Mouse (Mus musculus) heart, postnatal 25 days (tissue): ENCODE results near the gene Dlgap4. TPM values are rescaled to one million over a fixed set of nuclear protein-coding genes. Genes with fewer than 3 reads are reported as not detected.

Experiments used
- DNase-seq: peaks from one replicate; pipeline ENCODE4 v3.0.0; 2022; ENCODE audit warnings: low spot score
- intact Hi-C: fragments of 180-260 bp; cut with DNase I; formaldehyde crosslinking; loops from one replicate; pipeline ENCODE4 v1.15.1; 2025
- total RNA-seq, 2 experiments: library from RNA; stranded (reverse); gene quantifications; 2 replicates each; pipeline ENCODE4 v1.2.3; 2021

The Dlgap4 gene
- total RNA-seq, 2 experiments from 2014 or later, result 30.1 to 41.8 TPM

- intact Hi-C loops, result no loop called here
- DNase-seq, result no peak
These were observed 39.3 kb downstream of the Dlgap4 start for GRCm38 (mm10) chr2:156652841-156653240.

GRCm38 (mm10) chr2:156654148-156654547 lies 40.6 kb downstream of the Dlgap4 start:
- intact Hi-C loops, result no loop called here
- no peak for DNase-seq

DNA sequence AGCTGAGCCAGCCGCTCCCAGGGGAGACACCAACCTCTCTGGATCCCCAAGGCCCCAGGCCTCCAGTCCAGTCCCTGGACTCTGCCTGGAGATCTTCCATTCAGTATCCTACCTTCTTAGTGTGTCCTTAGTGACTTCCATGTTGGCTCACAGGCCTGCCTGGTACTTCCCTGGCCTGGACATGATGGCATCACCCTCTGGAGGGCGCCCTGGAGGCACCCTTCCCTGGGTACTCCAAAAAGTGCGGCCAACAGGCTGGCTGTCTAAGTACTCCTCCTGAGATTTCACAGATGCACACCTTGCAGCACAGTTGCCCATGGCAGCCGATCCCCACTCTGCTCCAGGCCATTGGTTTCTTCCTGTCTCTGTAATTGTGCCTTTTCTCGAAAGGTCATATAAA lies 42.1 kb downstream of the Dlgap4 start:
- no peak for DNase-seq
- intact Hi-C loops, result no loop called here

- intact Hi-C loops, result no loop called here
- DNase-seq, result no peak
These were observed 44.0 kb downstream of the Dlgap4 start for GRCm38 (mm10) chr2:156657522-156657921.

DNA sequence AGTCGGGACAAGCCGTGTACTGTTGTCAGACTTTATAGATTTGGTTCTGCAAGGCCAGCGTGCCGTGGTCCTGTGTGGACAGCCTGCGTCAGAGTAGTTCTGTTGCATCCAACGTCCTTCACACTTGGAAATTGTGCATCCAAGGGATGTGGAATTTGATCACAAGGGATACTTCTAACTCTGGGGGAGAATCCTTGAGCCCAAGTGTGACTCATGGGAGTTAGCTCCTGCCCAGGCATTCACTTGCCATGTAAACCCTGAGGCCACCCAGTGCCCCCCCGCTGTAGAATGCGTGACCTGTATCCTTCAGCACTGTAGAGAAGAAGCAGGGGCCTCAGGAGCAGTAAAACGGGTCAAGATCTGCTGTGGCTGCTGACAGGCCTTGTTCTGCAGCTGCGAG lies 44.7 kb downstream of the Dlgap4 start:
- DNase-seq, result no peak
- intact Hi-C loops, result no loop called here

DNA sequence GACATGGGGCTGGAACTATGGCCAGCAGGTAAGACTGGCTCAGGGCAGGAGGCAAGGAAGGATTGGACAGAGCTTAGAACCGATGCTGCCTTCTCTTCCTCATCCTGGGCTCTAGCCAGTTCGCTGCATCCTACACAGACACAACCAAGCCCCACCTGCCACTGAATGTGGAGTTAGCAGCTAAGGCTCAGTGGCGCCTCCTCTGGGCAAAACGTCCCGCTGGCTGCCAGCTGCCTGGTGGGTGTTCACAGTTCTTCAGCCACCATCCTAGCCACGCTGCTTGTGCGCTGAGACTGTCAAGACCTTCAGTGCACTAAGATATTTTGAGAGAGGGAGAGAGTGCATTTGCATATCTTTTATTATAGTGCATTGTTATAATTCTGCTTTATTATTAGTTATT lies 45.2 kb downstream of the Dlgap4 start:
- intact Hi-C loops, result no loop called here

GRCm38 (mm10) chr2:156659981-156660380 lies 46.5 kb downstream of the Dlgap4 start:
- intact Hi-C loops, result no loop called here
- DNase-seq, result no peak

More for the DNA sequence above, 45.2 kb downstream of the Dlgap4 start:
- no peak for DNase-seq

DNA sequence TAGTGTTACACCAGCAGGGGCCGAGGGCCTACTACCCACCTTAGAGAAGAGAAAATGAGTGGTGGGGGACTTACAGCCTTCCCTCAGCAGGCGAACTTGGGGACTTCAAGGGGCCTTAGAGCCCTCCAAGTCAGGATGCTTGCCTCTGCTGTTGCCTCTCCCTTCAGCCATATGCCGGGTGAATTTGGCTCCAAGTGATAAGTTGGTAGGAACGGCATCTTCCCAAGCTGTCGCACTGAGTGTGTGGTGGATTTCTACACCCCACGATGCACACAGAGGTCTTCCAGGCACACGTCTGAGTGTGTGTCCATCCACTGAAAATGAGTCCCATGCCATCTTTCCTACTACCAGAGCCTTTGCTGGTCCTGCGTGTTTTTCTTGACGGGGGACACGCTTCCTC lies 49.7 kb downstream of the Dlgap4 start:
- no peak for DNase-seq
- intact Hi-C loops, result no loop called here

- intact Hi-C loops, result no loop called here
- DNase-seq, result no peak
These were observed 50.9 kb downstream of the Dlgap4 start for GRCm38 (mm10) chr2:156664407-156664806.

- intact Hi-C loops, result no loop called here
- DNase-seq, result no peak
These were observed 51.6 kb downstream of the Dlgap4 start for GRCm38 (mm10) chr2:156664993-156665518.

DNA sequence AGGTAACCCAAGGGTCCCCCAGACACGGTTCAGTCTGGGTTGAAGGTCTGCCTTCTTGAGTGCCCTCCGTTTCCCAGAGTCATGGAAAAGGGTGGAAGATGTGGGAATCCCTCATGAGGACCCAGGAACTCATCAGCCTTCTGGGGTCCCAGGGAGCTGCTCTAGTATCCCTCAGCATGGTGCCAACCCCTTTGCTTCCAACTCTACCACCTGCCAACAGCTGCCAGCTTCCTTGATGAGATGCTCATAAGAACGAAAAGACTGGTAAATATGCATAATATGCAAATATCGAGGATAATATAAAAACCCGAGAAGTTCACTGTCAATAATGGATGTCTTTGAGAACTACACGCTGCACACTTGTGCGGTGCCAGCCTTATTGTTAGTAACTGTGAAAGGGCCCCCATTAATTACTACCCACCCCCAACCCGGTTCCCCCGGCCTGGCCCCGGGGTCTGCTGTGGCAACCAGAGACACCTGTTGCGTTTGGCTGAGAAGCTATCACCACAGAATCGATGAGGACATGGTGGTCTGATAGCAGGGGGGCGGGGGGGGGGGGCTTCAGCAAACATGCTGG lies 52.2 kb downstream of the Dlgap4 start:
- no peak for DNase-seq
- intact Hi-C loops, result no loop called here

DNA sequence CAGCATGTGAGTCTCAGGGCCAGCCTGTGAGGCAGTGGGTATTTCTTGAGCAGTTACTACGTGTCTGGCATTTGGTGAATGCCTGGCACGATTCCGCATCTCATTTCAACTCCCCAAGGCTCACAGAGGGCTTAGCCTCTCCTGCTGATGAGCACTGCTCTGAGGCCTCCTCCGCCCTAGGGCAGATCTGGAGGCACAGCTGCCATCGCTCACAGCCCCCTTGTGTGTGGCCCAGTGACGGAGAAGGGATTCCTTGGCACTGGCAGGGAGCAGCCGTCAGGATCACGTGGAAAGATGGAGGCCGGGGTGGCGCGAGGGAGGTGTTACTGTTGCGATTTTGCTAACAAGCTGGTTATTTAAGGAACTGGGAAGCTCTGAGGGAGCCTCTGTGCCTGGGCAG lies 52.7 kb downstream of the Dlgap4 start:
- intact Hi-C loops, result no loop called here
- DNase-seq, result no peak

DNA sequence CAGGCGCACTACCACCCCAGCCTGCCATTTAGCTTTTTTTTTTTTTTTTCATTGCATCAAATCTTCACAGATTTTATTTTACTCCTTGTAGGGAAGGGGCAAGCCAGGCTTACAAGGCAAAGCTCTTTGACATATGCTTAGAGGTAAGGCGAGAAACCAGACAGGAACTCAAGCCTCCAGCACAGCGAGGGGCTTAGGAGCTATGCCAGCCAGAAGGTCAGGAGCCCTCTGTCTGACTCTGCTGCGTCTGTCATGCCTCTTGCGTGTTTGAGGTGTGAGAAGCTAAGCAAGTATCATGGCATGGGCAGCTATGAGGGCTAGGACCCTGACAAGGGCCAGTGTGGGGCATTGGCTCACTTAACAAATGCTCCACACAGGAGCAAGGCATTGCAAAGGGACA lies 53.8 kb downstream of the Dlgap4 start:
- intact Hi-C loops, result no loop called here
- no peak for DNase-seq

DNA sequence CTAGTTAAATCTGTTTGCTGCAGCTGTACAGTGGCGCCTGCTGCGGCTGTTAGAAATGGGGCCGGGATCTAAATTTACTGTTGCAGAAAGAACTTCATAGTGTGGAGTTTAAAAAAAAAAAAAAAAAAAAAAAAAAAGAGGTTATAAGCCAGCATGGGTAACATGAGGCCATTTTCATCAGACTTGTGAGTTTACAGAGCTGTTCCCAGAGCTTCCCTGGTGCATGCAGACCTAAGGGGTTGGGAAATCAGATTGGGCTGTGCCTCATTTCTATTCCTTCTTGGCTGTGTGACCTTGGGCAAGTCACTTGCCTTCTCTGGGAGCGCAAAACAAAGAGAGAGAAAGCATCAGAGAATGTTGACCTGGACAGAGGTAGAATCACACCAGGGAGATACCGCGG lies 55.1 kb downstream of the Dlgap4 start:
- no peak for DNase-seq
- intact Hi-C loops, result no loop called here

- intact Hi-C loops, result no loop called here
- DNase-seq, result no peak
These were observed 59.8 kb downstream of the Dlgap4 start for GRCm38 (mm10) chr2:156673307-156673706.

DNA sequence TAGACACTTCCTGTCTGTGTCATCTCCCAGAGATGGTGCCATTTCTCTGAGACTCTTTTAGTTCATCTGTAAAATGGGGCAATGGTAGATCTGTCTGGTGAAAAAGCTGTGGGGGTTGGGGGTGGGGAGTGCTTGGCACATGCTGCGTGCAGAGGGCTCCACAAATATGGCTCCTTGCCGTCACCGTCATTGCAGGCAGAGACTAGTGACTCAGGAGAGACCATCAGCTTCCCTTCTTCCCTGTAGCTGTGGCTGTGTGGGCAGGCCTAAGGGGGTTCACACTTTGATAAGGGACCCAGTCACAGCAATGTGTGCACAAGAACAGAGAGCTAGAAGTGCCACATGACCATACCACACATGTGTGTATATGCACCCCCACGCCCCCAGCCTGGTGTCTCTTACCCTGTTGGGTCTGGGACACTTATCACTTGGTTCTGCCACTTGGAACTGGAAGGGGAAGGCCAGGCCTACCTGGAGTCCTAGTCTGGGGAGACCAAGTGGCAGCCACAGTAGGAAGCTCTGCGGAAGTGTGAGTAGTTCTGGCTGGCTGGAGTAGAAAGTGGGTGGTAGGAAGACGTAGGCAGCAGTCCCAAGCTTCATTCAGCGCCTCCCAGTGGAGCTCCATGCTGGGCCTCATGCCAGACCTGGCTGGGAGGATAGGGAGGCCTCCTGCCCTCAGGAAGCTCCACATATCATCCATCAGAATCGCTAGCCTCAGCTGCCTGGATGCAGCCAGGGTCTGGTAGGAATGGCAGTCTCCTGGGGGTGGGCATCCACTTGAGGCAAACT lies 60.6 kb downstream of the Dlgap4 start:
- intact Hi-C loops, result no loop called here

GRCm38 (mm10) chr2:156676885-156677284 lies 63.4 kb downstream of the Dlgap4 start:
- DNase-seq, result no peak
- intact Hi-C loops, result no loop called here

More for the DNA sequence above, 60.6 kb downstream of the Dlgap4 start:
- no peak for DNase-seq

GRCm38 (mm10) chr2:156678112-156678511 lies 64.6 kb downstream of the Dlgap4 start:
- DNase-seq, result no peak
- intact Hi-C loops, result no loop called here

DNA sequence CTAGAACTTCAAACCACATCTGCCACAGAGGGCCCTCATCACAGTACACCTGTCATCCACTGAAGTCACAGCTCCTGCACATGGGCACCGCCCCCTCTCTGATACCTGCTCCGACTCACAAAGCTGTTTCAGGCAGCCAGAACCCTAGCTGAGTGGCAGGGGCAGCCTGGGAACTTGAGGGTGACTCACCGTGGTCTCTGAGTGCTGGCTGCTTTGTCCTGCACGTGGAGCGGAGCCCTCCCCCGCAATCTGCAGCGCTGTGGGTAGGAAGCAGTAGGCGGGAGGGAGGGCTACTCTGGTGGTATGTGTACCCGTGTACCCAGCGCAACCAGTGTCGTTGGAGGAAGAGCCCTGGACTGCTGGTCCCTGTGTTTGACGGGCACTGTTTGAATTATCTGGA lies 69.5 kb downstream of the Dlgap4 start:
- no peak for DNase-seq
- intact Hi-C loops, result no loop called here

GRCm38 (mm10) chr2:156685999-156686398 lies 72.5 kb downstream of the Dlgap4 start:
- intact Hi-C loops, result no loop called here
- DNase-seq, result no peak

- intact Hi-C loops, result no loop called here
- DNase-seq, result no peak
These were observed 73.2 kb downstream of the Dlgap4 start for GRCm38 (mm10) chr2:156686754-156687153.

DNA sequence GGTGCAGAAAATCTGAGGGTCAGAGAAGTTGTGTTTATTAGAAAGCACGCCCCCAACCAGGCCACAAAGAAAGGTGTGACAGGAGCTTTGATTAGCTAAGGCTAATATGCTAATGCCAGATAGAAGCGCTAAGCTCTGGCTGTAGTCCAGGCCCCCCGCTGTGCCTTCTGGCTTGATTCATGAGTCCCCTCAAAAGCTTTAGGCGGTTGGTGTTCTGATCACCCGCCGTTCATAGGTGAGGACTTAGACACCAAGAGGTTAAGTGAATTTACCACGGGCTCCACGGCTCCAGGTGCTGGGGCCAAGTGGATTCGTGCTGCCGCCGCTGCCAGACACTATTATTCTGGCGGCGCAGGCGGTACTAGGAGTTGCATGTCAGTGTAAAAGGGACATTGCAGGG lies 75.1 kb downstream of the Dlgap4 start:
- no peak for DNase-seq
- intact Hi-C loops, result no loop called here
